Mouse (Mus musculus) thymus, postnatal 36 days (tissue): ENCODE results near the gene Nsd1.

ENCODE experiments used
- DNase-seq, 2 experiments: peaks; one replicate each; pipeline ENCODE4 v3.0.0; 2022; ENCODE audit warnings: mixed read lengths in 2 of 2

The Nsd1 gene

DNA sequence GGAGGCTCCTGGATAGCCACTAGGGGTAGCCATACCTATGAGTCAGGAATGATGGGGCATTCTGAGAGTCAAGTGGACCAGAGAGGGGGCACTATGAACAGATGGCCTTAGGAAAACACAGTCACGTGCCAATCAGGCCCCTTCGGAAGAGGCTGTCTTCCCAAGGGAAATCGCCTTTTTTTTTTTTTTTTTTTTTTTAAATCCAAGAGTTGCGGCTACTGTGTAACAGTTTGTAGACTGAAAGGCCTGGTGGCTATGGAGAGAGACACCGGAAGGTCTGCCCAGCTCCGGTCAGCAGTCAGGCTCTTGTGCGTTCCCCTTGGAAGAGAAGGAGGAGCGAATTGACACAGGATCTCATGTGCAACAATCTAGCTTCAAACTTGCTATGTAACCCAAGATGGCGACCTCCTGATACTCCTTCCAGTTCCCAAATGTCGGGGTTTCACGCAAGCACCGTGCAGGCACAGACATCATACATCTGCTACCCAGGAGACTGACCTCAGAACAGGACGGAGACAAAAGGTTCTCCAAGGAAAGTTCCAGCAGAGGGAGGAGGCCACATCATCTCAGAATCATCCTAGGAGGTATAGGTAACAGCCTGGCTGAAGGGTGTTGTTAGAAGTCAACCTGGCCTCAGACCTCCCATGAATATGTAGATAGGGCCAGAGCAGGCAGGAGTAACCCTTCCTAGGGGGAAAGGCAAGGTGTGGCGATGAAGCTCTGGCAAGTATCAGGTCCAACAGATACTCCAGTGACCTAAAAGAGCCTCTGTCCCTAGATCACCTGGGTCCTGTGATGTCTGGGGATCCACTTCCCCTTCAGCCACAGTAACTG, 121.2 kb downstream of the Nsd1 start:
- DNase-seq: no peak

DNA sequence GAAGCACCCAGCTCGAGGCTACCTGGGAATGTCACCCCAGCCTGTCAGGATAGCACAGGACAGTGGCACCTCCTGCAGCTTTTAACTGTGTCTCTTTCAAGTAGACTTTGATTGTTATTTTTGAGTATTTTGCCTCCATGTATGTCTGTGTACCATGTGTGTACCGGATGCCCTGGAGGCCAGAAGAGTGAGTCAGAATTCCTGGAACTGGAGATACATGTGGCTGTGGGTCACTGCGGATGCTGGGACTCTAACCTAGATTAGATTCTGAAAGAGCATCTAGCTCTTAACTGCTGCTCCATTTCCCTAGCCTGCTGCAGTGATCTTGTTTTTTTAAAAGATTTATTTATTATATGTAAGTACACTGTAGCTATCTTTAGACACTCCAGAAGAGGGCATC, 122.7 kb downstream of the Nsd1 start:
- DNase-seq: no peak

DNA sequence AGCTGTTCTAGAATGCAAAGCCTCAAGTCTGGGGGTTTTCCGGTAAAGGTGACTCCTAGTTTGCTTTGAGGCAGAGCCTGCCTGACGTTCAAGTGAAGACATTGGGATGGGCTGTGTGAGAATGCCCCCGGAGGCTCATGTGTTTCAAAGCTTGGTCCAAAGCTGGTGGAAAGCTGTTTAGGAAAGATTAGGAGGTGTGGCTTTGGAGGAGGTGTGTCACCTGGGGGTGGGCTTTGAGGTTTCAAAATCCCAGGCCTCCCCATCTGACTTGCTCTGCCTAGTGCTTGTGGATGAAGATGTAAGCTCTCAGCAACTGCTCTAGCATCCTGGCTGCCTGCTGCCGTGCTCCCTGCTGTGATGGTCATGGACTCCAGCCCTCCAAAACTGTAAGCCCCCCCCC, 126.1 kb downstream of the Nsd1 start:
- no peak for DNase-seq

DNA sequence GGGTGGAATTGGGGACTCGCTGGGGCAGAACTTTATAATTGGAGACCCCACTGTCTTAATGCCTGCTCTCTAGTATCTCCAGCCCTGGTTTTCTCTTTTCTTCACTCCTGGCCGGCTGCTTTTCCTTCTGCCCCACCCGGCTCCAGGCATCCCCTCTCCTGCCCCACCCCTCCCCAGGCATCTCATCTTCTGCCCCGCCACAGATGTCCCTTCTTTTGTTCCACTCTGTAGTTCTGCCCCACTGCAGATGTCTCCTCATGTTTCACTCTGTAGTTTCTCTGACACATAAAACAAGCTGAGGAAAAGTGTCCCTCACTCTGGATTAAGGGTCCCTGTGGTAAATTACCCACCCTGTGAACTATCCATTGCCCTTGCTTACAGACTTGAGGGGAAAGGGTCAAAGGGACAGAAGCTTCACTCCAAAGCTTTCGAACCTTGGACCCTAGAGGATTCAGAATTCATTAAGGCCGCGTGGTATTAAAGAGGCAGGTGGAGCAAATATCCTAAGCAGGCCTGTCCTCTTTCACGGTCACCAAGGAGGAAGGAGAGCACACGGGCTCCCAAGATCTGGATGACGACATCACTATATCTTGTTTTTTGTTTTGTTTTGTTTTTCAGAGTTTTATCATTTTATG, 127.9 kb downstream of the Nsd1 start:
- no peak for DNase-seq

DNA sequence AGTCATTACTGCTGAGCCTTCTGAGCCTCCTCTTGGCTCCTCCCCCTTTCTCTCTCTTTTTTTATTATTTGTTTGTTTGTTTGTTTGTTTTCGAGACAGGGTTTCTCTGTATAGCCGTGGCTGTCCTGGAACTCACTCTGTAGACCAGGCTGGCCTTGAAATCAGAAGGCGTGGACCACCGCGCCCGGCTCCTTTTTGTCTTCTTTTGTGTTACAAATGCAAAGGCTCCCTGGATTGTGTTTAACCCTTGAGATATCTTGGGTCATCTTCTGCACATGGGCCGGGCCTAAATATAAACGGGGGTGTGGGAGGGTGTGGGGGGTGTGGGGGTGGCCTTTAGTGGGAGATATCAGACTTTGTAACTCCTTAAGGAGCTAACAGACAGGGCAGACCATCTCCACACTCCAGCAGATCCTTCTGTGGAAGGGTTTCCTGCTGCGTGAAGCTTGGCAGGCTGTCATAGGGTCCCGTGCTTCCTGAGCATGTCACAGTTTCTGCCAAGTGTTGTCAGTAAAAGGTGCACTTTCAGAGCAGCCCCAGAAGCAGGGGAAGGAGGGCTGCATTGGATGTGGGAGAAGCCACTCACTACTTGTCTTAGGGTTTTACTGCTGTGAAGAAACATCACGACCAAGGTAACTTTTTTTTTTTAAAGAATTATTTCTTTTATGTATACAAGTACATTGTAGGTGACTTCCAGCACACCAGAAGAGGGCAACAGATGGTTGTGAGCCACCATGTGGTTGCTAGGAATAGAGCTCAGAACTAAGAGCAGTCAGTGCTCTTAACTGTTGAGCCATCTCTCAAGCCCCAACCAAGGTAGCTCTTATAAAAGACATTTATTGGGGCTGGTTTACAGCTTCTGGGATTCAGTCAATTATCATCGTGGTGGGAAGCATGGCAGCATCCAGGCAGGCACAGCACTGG, 128.8 kb downstream of the Nsd1 start:
- no peak for DNase-seq

DNA sequence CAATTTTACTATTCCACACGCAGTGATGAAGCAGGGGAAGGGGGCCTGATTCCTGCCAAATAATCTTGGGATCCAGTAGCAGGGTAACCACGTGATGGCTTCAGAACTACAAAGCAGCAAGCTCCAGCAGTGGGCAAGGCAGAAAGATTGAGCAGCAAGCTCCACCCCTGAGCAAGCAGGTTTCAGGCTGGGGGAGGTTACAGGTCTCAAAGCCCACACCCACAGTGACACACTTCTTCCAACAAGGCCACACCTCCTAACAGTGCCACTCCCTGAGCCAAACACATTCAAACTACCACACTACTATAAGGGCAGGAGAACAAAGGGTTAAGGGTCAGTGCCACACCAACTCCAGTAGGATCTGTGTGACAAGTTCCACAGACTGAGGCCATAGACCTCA, 129.7 kb downstream of the Nsd1 start:
- no peak for DNase-seq

DNA sequence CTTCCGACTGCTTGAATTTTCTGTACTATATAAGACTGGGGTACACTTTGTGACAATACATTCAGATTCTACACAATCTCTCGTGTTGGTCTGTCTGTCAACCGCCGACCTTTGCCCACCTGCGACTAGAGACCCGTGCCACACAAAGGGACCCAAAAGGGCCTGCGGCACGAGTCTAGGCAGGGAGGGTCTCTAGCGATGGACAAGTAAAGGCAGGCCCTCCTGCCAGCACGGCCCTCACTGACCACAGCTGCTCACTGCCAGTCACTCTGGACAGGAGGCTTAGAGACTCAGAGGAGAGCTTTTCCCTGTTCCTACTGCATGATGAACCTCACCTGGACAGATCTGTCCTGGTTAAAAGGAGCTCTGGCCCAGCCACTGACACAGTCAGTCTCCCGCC, 132.9 kb downstream of the Nsd1 start:
- no peak for DNase-seq

DNA sequence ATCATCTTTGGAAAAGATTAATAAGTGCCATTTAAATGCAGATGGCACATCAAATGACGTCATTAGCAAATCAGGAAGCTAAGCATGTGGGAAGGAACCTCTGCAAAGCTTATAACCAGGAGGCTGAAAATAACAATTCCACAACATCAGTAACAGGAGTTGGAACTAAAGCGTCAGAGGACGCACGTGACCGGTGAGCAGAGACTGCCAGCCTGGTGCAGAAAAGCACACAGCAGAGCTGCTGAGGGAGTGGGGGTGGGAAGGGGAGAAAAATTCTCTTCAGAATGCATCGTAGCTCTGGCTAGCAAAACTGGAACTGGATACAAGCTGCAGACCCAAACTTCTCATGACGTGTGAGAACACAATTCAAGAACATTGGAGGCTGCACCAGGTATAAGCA, 134.7 kb downstream of the Nsd1 start:
- DNase-seq: no peak

DNA sequence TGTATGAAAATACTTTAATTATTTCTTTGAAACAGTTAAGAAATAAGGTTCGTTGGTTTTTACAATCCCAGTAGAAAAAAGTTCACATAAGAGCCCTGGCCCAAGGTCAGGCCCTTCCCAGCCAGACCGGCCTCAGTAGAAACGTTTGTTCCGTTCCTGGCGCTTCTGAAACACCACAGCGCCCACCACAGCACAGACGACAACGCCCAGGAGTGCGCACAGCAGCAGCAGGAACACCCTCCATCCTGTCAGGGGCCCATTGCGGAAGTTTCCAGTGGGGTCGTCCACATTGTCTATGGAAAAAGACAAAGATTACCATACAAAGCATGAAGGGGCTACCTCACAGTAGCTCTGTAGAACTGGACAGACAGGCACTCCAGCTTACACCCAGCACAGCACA, 137.2 kb downstream of the Nsd1 start:
- DNase-seq: no peak

DNA sequence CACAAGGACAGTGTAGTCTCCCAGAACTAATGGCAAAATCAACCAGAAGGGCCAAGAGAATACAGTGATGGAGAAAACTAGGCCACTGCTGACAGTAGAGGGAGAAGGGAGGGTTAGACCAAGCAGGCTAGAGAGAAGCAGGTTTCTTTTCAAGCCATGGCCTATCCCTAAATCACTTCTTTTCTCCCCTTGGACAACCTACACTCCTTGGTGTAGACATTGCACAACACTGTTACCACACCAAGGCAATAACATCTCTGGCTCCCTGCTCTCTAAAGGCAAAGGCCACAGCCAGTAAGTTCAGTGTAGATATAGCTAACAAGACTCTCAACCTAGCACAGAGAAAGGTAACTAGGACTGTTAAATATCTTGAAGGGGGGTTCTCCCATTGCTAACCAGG, 151.6 kb downstream of the Nsd1 start:
- DNase-seq: no peak

DNA sequence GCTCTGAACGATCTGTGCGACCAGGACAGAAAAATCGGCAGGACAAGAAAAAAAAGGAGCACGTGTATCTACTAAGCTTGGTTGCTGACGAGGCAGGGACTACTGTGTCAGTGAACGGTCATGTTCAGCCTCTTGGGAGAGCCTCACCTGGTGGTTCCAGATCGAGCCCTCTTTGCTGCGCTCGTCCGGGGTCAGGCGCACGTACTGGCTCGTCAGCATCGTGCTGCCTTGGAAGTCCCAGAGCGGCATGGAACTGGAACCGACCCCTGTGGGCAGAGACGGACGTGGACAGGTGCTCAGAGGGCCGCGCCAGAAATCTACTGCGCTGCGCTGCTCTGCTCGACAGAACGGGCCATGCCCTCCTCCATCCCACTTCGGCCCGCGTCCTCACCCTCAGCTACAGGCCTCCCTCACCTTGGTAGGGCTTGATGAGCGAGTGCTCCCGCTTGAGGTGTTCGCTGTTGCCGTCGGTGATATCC, 152.4 kb downstream of the Nsd1 start:
- no peak for DNase-seq

DNA sequence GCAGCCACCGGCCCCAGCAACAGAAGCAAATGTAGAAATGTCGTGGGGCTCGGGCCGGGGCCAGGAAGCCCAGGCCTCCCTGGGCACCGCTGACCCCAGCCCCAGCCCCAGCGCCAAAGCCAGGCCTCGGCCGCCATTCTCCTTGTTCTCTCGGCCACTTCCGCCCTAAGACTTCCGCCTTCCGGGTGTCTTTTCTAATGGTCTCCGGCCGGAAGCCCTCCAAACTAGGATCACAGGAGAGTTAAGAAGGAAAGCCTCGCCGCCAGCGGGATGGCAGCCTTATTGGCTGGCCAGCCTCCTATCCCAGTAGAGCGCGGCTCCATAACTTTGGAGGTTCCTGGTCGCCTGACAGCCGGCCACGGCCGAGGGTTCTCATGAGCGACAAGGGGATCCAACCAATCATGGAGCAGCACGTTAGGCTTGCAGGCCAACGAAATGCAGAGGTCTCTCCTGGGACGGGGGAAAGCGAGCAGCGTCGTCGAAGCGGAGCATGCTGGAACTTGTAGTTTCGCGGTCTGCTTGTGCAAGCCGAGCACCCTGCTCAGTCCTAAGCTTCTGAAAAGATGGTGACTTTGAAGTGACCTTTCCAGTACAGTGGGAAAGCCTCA, 153.0 kb downstream of the Nsd1 start, which contains the start of gene Lman2:
Gene Lman2, minus strand, starts transcription at position 331 of the 608 bp plus-strand sequence.
- DNase-seq: peak; percentile 89 to 92
